Comparison of ENCODE assay signal across 8 mouse cellular contexts in genomic region chr19:11769257-11769920, GRCm38 (mm10). TPM values are rescaled to one million over a fixed set of nuclear protein-coding genes. Genes with fewer than 3 reads are reported as not detected.
DNase-seq lines count a peak whose midpoint lies in the region; ATAC-seq and TF ChIP-seq lines count a peak whose summit lies in the region.

No protein-coding gene starts in this region.

- no peaks in the 10 kb centered on the region for H3K9me3 ChIP-seq in kidney, embryonic 15.5 days (replicated peaks)
- no peaks in the 10 kb centered on the region for H3K9me3 ChIP-seq in forebrain, embryonic 11.5 days (ENCODE audit: control insufficient read depth, low read length)

- 90% methylated on average over 5 of the region's 5 CpGs for WGBS in kidney, embryonic 15.5 days
- 85% methylated on average over 5 of the region's 5 CpGs for WGBS in forebrain, embryonic 11.5 days

- H3K27me3 ChIP-seq in kidney, embryonic 15.5 days, result no peaks in the 10 kb centered on the region
- H3K27me3 ChIP-seq in forebrain, embryonic 11.5 days (ENCODE audit: control insufficient read depth, insufficient read depth, low read length), result no peaks in the 10 kb centered on the region
- H3K27me3 ChIP-seq in myocyte (ENCODE audit: control insufficient read depth, insufficient read depth, insufficient read length), result no peaks in the 10 kb centered on the region

- H3K79me2 ChIP-seq in myocyte (ENCODE audit: control insufficient read depth, insufficient read depth), result peaks cover 7% of the 10 kb centered on the region

- no peak overlapping the region for H3ac ChIP-seq in myocyte (ENCODE audit: control insufficient read depth, insufficient read length)

- no peak overlapping the region for H3K27ac ChIP-seq in kidney, embryonic 15.5 days
- H3K27ac ChIP-seq in forebrain, embryonic 11.5 days (ENCODE audit: low read depth, low read length), result no peak overlapping the region

- H3K4me1 ChIP-seq in kidney, embryonic 15.5 days, result peaks cover 10% of the 10 kb centered on the region
- H3K4me1 ChIP-seq in forebrain, embryonic 11.5 days (replicated peaks; ENCODE audit: control insufficient read depth, insufficient read depth, low read length), result 0 out of 2 replicates have a peak, but pooled peaks cover 1% of the 10 kb centered on the region

- peak; percentile 13; the same call in 1 of the 2 replicates for ATAC-seq in kidney, embryonic 15.5 days (replicated peaks; ENCODE audit: low FRiP score)
- peak; percentile 25; the same call in 1 of the 2 replicates for ATAC-seq in forebrain, embryonic 11.5 days (replicated peaks; ENCODE audit: low FRiP score)

- DNase-seq in kidney, adult 9 months, result no peak
- no peak for DNase-seq in forebrain, embryonic 11.5 days (ENCODE audit: low spot score)
- peak; percentile 21 for DNase-seq in induced T-regulatory cell, adult 2 months (ENCODE audit: low read depth)
- DNase-seq in embryo, embryonic 10.5 days (ENCODE audit: low spot score), result no peak
- no peak for DNase-seq in kidney, postnatal 36 days
- no peak for DNase-seq in adipocyte (ENCODE audit: low spot score)

- H3K9ac ChIP-seq in kidney, embryonic 15.5 days, result no peak overlapping the region
- H3K9ac ChIP-seq in forebrain, embryonic 11.5 days (ENCODE audit: low read length), result no peak overlapping the region

- peak overlapping the region; percentile 74 for H3K4me3 ChIP-seq in kidney, embryonic 15.5 days (replicated peaks)
- H3K4me3 ChIP-seq in forebrain, embryonic 11.5 days (ENCODE audit: low read depth, low read length), result no peak overlapping the region
- peak overlapping the region; percentile 55 for H3K4me3 ChIP-seq in myocyte

- no peak for TF ChIP-seq POLR2A in myocyte (IDR thresholded peaks at IDR 0.05; ENCODE audit: insufficient read length, low read depth)

- H3K4me2 ChIP-seq in kidney, embryonic 15.5 days, result peak overlapping the region; percentile 79
- no peak overlapping the region for H3K4me2 ChIP-seq in forebrain, embryonic 11.5 days (ENCODE audit: low read depth, low read length, severe bottlenecking)
- H3K4me2 ChIP-seq in myocyte (ENCODE audit: low read depth), result peak overlapping the region; percentile 97

- H3K36me3 ChIP-seq in kidney, embryonic 15.5 days, result peaks cover 20% of the 10 kb centered on the region
- H3K36me3 ChIP-seq in forebrain, embryonic 11.5 days (ENCODE audit: control insufficient read depth, insufficient read depth, low read length), result no peaks in the 10 kb centered on the region; the same call in 1 of the 2 replicates
- peaks cover 3% of the 10 kb centered on the region for H3K36me3 ChIP-seq in myocyte (ENCODE audit: control insufficient read depth, insufficient read depth)

TF ChIP-seq in myocyte, 11 proteins besides CTCF, POLR2A, EP300 and RAD21:
- TF ChIP-seq USF1 (IDR thresholded peaks at IDR 0.05; ENCODE audit: low read depth), result no peak
- no peak for TF ChIP-seq TCF3 (IDR thresholded peaks at IDR 0.05; ENCODE audit: insufficient read length, low read depth)
- no peak for TF ChIP-seq TCF12 (IDR thresholded peaks at IDR 0.05; ENCODE audit: insufficient read depth, poor library complexity, severe bottlenecking)
- no peak for TF ChIP-seq MAX (IDR thresholded peaks at IDR 0.05; ENCODE audit: low read depth)
- TF ChIP-seq MYOG (IDR thresholded peaks at IDR 0.05; ENCODE audit: control insufficient read depth in 1 of 3, insufficient read depth in 1 of 3, insufficient read length in 2 of 3, low read depth in 2 of 3), result no peak
TF ChIP-seq in myocyte: peak in this region for 0.

RNA-seq across cellular contexts. Expression of gene Mrpl16, which starts 0.8 kb away (rescaled TPM):
- polyA plus RNA-seq in kidney, embryonic 15.5 days (2015; fragmentation: Nextera tagmentation; extraction: Ambion mirVana), result 52.2 and 52.6 TPM in 2 replicates
- 54.3 and 54.9 TPM in 2 replicates for polyA plus RNA-seq in forebrain, embryonic 11.5 days (2014; fragmentation: Nextera tagmentation; extraction: Ambion mirVana)
- polyA plus RNA-seq in myocyte (2012; fragmentation: generic; extraction: Trizol), result 47.9 TPM

RNA-seq across cellular contexts. Expression of gene Gif, which starts 22.0 kb away (rescaled TPM):
- not detected in 2 replicates for polyA plus RNA-seq in kidney, embryonic 15.5 days (2015; fragmentation: Nextera tagmentation; extraction: Ambion mirVana)
- not detected in 2 replicates for polyA plus RNA-seq in forebrain, embryonic 11.5 days (2014; fragmentation: Nextera tagmentation; extraction: Ambion mirVana)
- not detected for polyA plus RNA-seq in myocyte (2012; fragmentation: generic; extraction: Trizol)

RNA-seq across cellular contexts. Expression of gene Stx3, which starts 49.8 kb away (rescaled TPM):
- polyA plus RNA-seq in kidney, embryonic 15.5 days (2015; fragmentation: Nextera tagmentation; extraction: Ambion mirVana), result 20.4 TPM in 2 replicates
- polyA plus RNA-seq in forebrain, embryonic 11.5 days (2014; fragmentation: Nextera tagmentation; extraction: Ambion mirVana), result 11.0 and 11.4 TPM in 2 replicates
- 3.3 TPM for polyA plus RNA-seq in myocyte (2012; fragmentation: generic; extraction: Trizol)
